Mouse (Mus musculus) thymus, adult 2 months (tissue): ENCODE measurements around the gene Psmd9.

Experiments used
- CTCF ChIP-seq: fragments of 200-500 bp; IDR thresholded peaks from 2 replicates; pipeline ENCODE4 v1.5.1; 2012; ENCODE audit warnings: mild to moderate bottlenecking, control low read depth, low read length, moderate library complexity, borderline replicate concordance; ENCODE audit not compliant: control insufficient read depth, poor library complexity, insufficient read depth; ENCODE audit errors: extremely low read depth
- POLR2A ChIP-seq: fragments of 200-500 bp; IDR thresholded peaks from 2 replicates; pipeline ENCODE4 v1.6.1; 2012; ENCODE audit warnings: mild to moderate bottlenecking, low read length, control low read depth, moderate library complexity; ENCODE audit not compliant: control insufficient read depth, poor library complexity, insufficient read depth; ENCODE audit errors: extremely low read depth

GRCm38 (mm10) chr5:123130030-123130813, 39.0 kb upstream of the Psmd9 start:
- TF ChIP-seq POLR2A (no peak), CTCF (no peak)
